Mouse (Mus musculus): ENCODE data around the gene Unc13d.

- TF ChIP-seq CTCF (IDR thresholded peaks at IDR 0.05), result no peak
- TF ChIP-seq EP300 (IDR thresholded peaks at IDR 0.05), result no peak
Measured at GRCm38 (mm10) chr11:116064187-116064867, 13.4 kb downstream of the Unc13d start.
